Mouse (Mus musculus): ENCODE measurements around the gene Mybpc1.
"Not testable (repeated sequence)": the region's sequence is repeated elsewhere in the genome, so short reads cannot be mapped to it uniquely, and the experiment has no call there.

Mybpc1 gene

GRCm38 (mm10) chr10:88494959-88495587, 109.9 kb downstream of the Mybpc1 start:
- no peak for DNase-seq (ENCODE audit: low read depth, low spot score)

- no peak for DNase-seq (ENCODE audit: low read depth, low spot score)
These were observed 112.3 kb downstream of the Mybpc1 start for GRCm38 (mm10) chr10:88492658-88493057.

- DNase-seq (ENCODE audit: low read depth, low spot score) = no peak
These were observed 113.3 kb downstream of the Mybpc1 start for GRCm38 (mm10) chr10:88491632-88492031.

GRCm38 (mm10) chr10:88488629-88489028, 116.3 kb downstream of the Mybpc1 start:
- no peak for DNase-seq (ENCODE audit: low read depth, low spot score)

- DNase-seq (ENCODE audit: low read depth, low spot score) = not testable (repeated sequence)
These were observed 122.1 kb downstream of the Mybpc1 start for GRCm38 (mm10) chr10:88482866-88483265.

Data from retina, adult 2 months (tissue).